Comparison of ENCODE assay signal across 22 mouse cellular contexts in genomic region chr3:41175356-41175755, GRCm38 (mm10).
DNase-seq lines count a peak whose midpoint lies in the region; ATAC-seq lines count a peak whose summit lies in the region.
"Had no signal": no experiment of that assay in that cellular context is flagged by ENCODE, and none has a peak within 500 bp of the region (broad histone marks: within the 10 kb centered on the region; RNA-seq: fewer than 3 reads in every experiment).

No protein-coding gene starts in this region.

- peaks cover 5% of the 10 kb centered on the region; the same call in 1 of the 2 replicates for H3K4me1 ChIP-seq in heart, embryonic 11.5 days (ENCODE audit: control insufficient read depth, insufficient read depth, low read length)
- peaks cover 26% of the 10 kb centered on the region for H3K4me1 ChIP-seq in heart, embryonic 10.5 days
- peaks cover 73% of the 10 kb centered on the region for H3K4me1 ChIP-seq in liver, embryonic 13.5 days (replicated peaks)
- peaks cover 72% of the 10 kb centered on the region for H3K4me1 ChIP-seq in liver, embryonic 12.5 days

- intact Hi-C loops in heart, postnatal 10 days (cut with DNase I): no loop called here
- intact Hi-C loops in heart, postnatal 25 days (cut with DNase I): no loop called here

- no peak overlapping the region for H3K27ac ChIP-seq in heart, embryonic 11.5 days (ENCODE audit: low read depth, low read length)
- no peak overlapping the region for H3K27ac ChIP-seq in heart, embryonic 10.5 days
- H3K27ac ChIP-seq in liver, embryonic 13.5 days: peak overlapping the region; percentile 32; the same call in 1 of the 2 replicates
- H3K27ac ChIP-seq in liver, embryonic 12.5 days: no peak overlapping the region

- 85% methylated on average over 3 of the region's 3 CpGs for WGBS in heart, embryonic 11.5 days (ENCODE audit: insufficient replicate concordance)
- 86% methylated on average over 3 of the region's 3 CpGs for WGBS in heart, embryonic 10.5 days
- WGBS in liver, embryonic 13.5 days (ENCODE audit: insufficient replicate concordance): 59% methylated on average over 3 of the region's 3 CpGs
- 69% methylated on average over 3 of the region's 3 CpGs for WGBS in liver, embryonic 12.5 days (ENCODE audit: insufficient replicate concordance)

- no peak overlapping the region for H3K4me2 ChIP-seq in heart, embryonic 11.5 days
- H3K4me2 ChIP-seq in liver, embryonic 13.5 days: no peak overlapping the region
- no peak overlapping the region for H3K4me2 ChIP-seq in liver, embryonic 12.5 days

- peak; percentile 74 for DNase-seq in heart, adult 11 months
- DNase-seq in heart, embryonic 10.5 days (ENCODE audit: low spot score): peak; percentile 54
- DNase-seq in heart, postnatal 10 days: no peak
- DNase-seq in heart, postnatal 4 days: peak; percentile 1
- DNase-seq in heart, postnatal 25 days (ENCODE audit: low spot score): no peak
- DNase-seq in liver, embryonic 13.5 days: no peak
- DNase-seq: adrenal gland, adult 2 months; adrenal gland, adult 8-10 months; adrenal gland, postnatal 10 days; adrenal gland, postnatal 14 days; adrenal gland, postnatal 25 days; adrenal gland, postnatal 36 days; B cell, adult 2 months; cerebellum, adult 11 months; cerebellum, adult 11-12 months had no signal

- no peaks in the 10 kb centered on the region for H3K9me3 ChIP-seq in heart, embryonic 11.5 days (replicated peaks; ENCODE audit: control insufficient read depth, low read length)
- H3K9me3 ChIP-seq in heart, embryonic 10.5 days: no peaks in the 10 kb centered on the region
- no peaks in the 10 kb centered on the region for H3K9me3 ChIP-seq in liver, embryonic 13.5 days (replicated peaks)
- H3K9me3 ChIP-seq in liver, embryonic 12.5 days (replicated peaks): no peaks in the 10 kb centered on the region
- H3K9me3 ChIP-seq: G1E had no signal

- H3K27me3 ChIP-seq in heart, embryonic 11.5 days (ENCODE audit: control insufficient read depth, insufficient read depth, low read length): no peaks in the 10 kb centered on the region
- no peaks in the 10 kb centered on the region for H3K27me3 ChIP-seq in heart, embryonic 10.5 days (ENCODE audit: insufficient read depth, poor library complexity, severe bottlenecking)
- H3K27me3 ChIP-seq in liver, embryonic 13.5 days: no peaks in the 10 kb centered on the region
- H3K27me3 ChIP-seq in liver, embryonic 12.5 days (replicated peaks): no peaks in the 10 kb centered on the region; the same call in 1 of the 2 replicates
- H3K27me3 ChIP-seq: CH12.LX, Patski had no signal

- H3K9ac ChIP-seq in heart, embryonic 11.5 days (ENCODE audit: low read depth, low read length): no peak overlapping the region
- no peak overlapping the region for H3K9ac ChIP-seq in liver, embryonic 13.5 days
- H3K9ac ChIP-seq in liver, embryonic 12.5 days: no peak overlapping the region

- H3K4me3 ChIP-seq in heart, embryonic 11.5 days (ENCODE audit: low read depth, low read length): no peak overlapping the region
- H3K4me3 ChIP-seq in heart, embryonic 10.5 days: no peak overlapping the region
- H3K4me3 ChIP-seq in liver, embryonic 13.5 days (replicated peaks): no peak overlapping the region
- no peak overlapping the region for H3K4me3 ChIP-seq in liver, embryonic 12.5 days

- no peaks in the 10 kb centered on the region for H3K36me3 ChIP-seq in heart, embryonic 11.5 days (ENCODE audit: control insufficient read depth, insufficient read depth, low read length)
- H3K36me3 ChIP-seq in heart, embryonic 10.5 days: no peaks in the 10 kb centered on the region
- H3K36me3 ChIP-seq in liver, embryonic 13.5 days: no peaks in the 10 kb centered on the region
- no peaks in the 10 kb centered on the region for H3K36me3 ChIP-seq in liver, embryonic 12.5 days
- H3K36me3 ChIP-seq: G1E had no signal

- ATAC-seq in heart, embryonic 11.5 days (replicated peaks; ENCODE audit: insufficient number of reproducible peaks, low FRiP score, low TSS enrichment): no peak
- no peak for ATAC-seq in liver, embryonic 13.5 days (ENCODE audit: low read depth)
- ATAC-seq in liver, embryonic 12.5 days: no peak
- ATAC-seq: activated CD4-positive, CD25-positive, alpha-beta regulatory T cell, adult 4 months; CD4-positive, CD25-positive, alpha-beta regulatory T cell, adult 4 months; Patski had no signal

Comparison
In these comparisons a context has a peak if more than half of its experiments do, and no peak if none do; other contexts are left out.
1. DNase-seq: peak in heart, adult 11 months (single experiment), heart, embryonic 10.5 days (single experiment) and heart, postnatal 4 days (single experiment); none in heart, postnatal 10 days (0 of 2), heart, postnatal 25 days (single experiment) and liver, embryonic 13.5 days (single experiment).